Comparison of ENCODE assay signal across 8 mouse cellular contexts in genomic region chr17:56487441-56487888, GRCm38 (mm10). TPM values are rescaled to one million over a fixed set of nuclear protein-coding genes. Genes with fewer than 3 reads are reported as not detected.
A peak's percentile ranks its signal among the peaks of the same experiment; 100 is the strongest.
DNase-seq lines count a peak whose midpoint lies in the region; ATAC-seq lines count a peak whose summit lies in the region.

No protein-coding gene starts in this region.

- H3K4me3 ChIP-seq in embryonic facial prominence, embryonic 12.5 days = no peak overlapping the region
- H3K4me3 ChIP-seq in hindbrain, embryonic 15.5 days = no peak overlapping the region

- H3K9me3 ChIP-seq in embryonic facial prominence, embryonic 12.5 days = peaks cover 6% of the 10 kb centered on the region
- H3K9me3 ChIP-seq in hindbrain, embryonic 15.5 days = no peaks in the 10 kb centered on the region

- H3K4me1 ChIP-seq in embryonic facial prominence, embryonic 12.5 days = peaks cover 9% of the 10 kb centered on the region
- H3K4me1 ChIP-seq in hindbrain, embryonic 15.5 days (replicated peaks) = peaks cover 28% of the 10 kb centered on the region

- no peaks in the 10 kb centered on the region for H3K27me3 ChIP-seq in embryonic facial prominence, embryonic 12.5 days
- no peaks in the 10 kb centered on the region for H3K27me3 ChIP-seq in hindbrain, embryonic 15.5 days
- no peaks in the 10 kb centered on the region for H3K27me3 ChIP-seq in splenic B cell, adult 2 months (ENCODE audit: control insufficient read depth, insufficient read depth, low read length, poor library complexity, severe bottlenecking)

- WGBS in embryonic facial prominence, embryonic 12.5 days = 3% methylated on average over 11 of the region's 16 CpGs
- 4% methylated on average over 8 of the region's 16 CpGs for WGBS in hindbrain, embryonic 15.5 days

- ATAC-seq in embryonic facial prominence, embryonic 12.5 days (ENCODE audit: insufficient number of reproducible peaks, insufficient read depth, low FRiP score, low TSS enrichment) = peak; percentile 70
- peak; percentile 82 for ATAC-seq in hindbrain, embryonic 15.5 days (ENCODE audit: low FRiP score, low read depth)
- no peak for ATAC-seq in frontal cortex, adult (ENCODE audit: low TSS enrichment)

- peak overlapping the region; percentile 30 for H3K4me2 ChIP-seq in embryonic facial prominence, embryonic 12.5 days (replicated peaks)
- H3K4me2 ChIP-seq in hindbrain, embryonic 15.5 days = peak overlapping the region; percentile 20

- H3K27ac ChIP-seq in embryonic facial prominence, embryonic 12.5 days = peak overlapping the region; percentile 13; the same call in 1 of the 2 replicates
- H3K27ac ChIP-seq in hindbrain, embryonic 15.5 days (replicated peaks) = peak overlapping the region; percentile 81

- H3K9ac ChIP-seq in embryonic facial prominence, embryonic 12.5 days = no peak overlapping the region
- H3K9ac ChIP-seq in hindbrain, embryonic 15.5 days = no peak overlapping the region

- peak; percentile 45 for DNase-seq in cerebellum, adult 9-11 months
- DNase-seq in cerebellum, adult 11-12 months = no peak
- DNase-seq in CD4-positive helper T cell, adult 2 months (ENCODE audit: low read depth, low spot score) = peak; percentile 41
- peak; percentile 83 for DNase-seq in lung, postnatal 10 days
- DNase-seq in splenic B cell, adult 2 months (ENCODE audit: low read depth, low spot score) = peak; percentile 70

- H3K36me3 ChIP-seq in embryonic facial prominence, embryonic 12.5 days = no peaks in the 10 kb centered on the region
- no peaks in the 10 kb centered on the region for H3K36me3 ChIP-seq in hindbrain, embryonic 15.5 days
- no peaks in the 10 kb centered on the region for H3K36me3 ChIP-seq in splenic B cell, adult 2 months (ENCODE audit: control insufficient read depth, insufficient read depth, low read length, poor library complexity, severe bottlenecking)

RNA-seq across cellular contexts. Expression of gene Ptprs, which starts 11.2 kb away (rescaled TPM):
- 158 and 167 TPM in 2 replicates for polyA plus RNA-seq in embryonic facial prominence, embryonic 12.5 days (2016; fragmentation: Nextera tagmentation; extraction: Ambion mirVana)
- polyA plus RNA-seq in hindbrain, embryonic 15.5 days (2015; fragmentation: Nextera tagmentation; extraction: Ambion mirVana) = 277 and 302 TPM in 2 replicates

RNA-seq across cellular contexts. Expression of gene Znrf4, which starts 24.8 kb away (rescaled TPM):
- not detected in 2 replicates for polyA plus RNA-seq in embryonic facial prominence, embryonic 12.5 days (2016; fragmentation: Nextera tagmentation; extraction: Ambion mirVana)
- 0.17 TPM in 1 of 2 replicates, not detected in the other for polyA plus RNA-seq in hindbrain, embryonic 15.5 days (2015; fragmentation: Nextera tagmentation; extraction: Ambion mirVana)
